Mouse (Mus musculus) neural tube, embryonic 15.5 days (tissue): Measurements from ENCODE around the gene Chadl. TPM values are rescaled to one million over a fixed set of nuclear protein-coding genes. Genes with fewer than 3 reads are reported as not detected.

Source experiments
- ATAC-seq: fragments of 200-750 bp; cut with Nextera tagmentation; 2 replicates; pipeline ENCODE4 v1.8.0; 2017; ENCODE audit warnings: mild to moderate bottlenecking, moderate TSS enrichment, moderate library complexity; ENCODE audit not compliant: low FRiP score
- H3K27ac ChIP-seq: fragments of 300-500 bp; sonication (generic); replicated peaks from 2 replicates; pipeline ENCODE4 v1.5.1; 2015; ENCODE audit warnings: mild to moderate bottlenecking, inconsistent platforms
- H3K27me3 ChIP-seq: fragments of 300-500 bp; sonication (generic); replicated peaks from 2 replicates; pipeline ENCODE4 v1.6.1; 2015; ENCODE audit warnings: inconsistent platforms
- H3K36me3 ChIP-seq: fragments of 300-500 bp; sonication (generic); 2 replicates; pipeline ENCODE4 v1.6.1; 2015; ENCODE audit warnings: inconsistent platforms
- H3K4me1 ChIP-seq: fragments of 300-500 bp; sonication (generic); 2 replicates; pipeline ENCODE4 v1.6.1; 2015; ENCODE audit warnings: inconsistent platforms
- H3K4me2 ChIP-seq: fragments of 300-500 bp; sonication (generic); 2 replicates; pipeline ENCODE4 v1.6.1; 2015; ENCODE audit warnings: inconsistent platforms, mild to moderate bottlenecking, moderate library complexity
- H3K4me3 ChIP-seq: fragments of 300-500 bp; sonication (generic); replicated peaks from 2 replicates; pipeline ENCODE4 v1.5.1; 2015; ENCODE audit warnings: mild to moderate bottlenecking, inconsistent platforms
- H3K9ac ChIP-seq: fragments of 300-500 bp; sonication (generic); replicated peaks from 2 replicates; pipeline ENCODE4 v1.6.1; 2015; ENCODE audit warnings: mild to moderate bottlenecking, inconsistent platforms
- H3K9me3 ChIP-seq: fragments of 300-500 bp; sonication (generic); replicated peaks from 2 replicates; pipeline ENCODE4 v1.6.1; 2016; ENCODE audit warnings: inconsistent platforms
- WGBS: fragments of 180-500 bp; shearing (Covaris S2); methylation state at CpG from one replicate; pipeline ENCODE4 v1.1.7; 2015; ENCODE audit warnings: mixed read lengths; 5-methylcytosine and 5-hydroxymethylcytosine counted together
- polyA plus RNA-seq: library from polyadenylated mRNA; unstranded; fragments of >200 nt; fragmentation: Nextera tagmentation; extraction: Ambion mirVana; gene quantifications from 2 replicates; pipeline ENCODE4 v1.2.1, GENCODE M21; 2015

Gene Chadl
- polyA plus RNA-seq, 1 experiment from 2014 or later: 34.9 TPM

- Histone ChIP-seq H3K27ac (no peak overlapping the region), H3K9me3 (no peaks in the 10 kb centered on the region), H3K4me1 (peaks cover 15% of the 10 kb centered on the region), H3K9ac (no peak overlapping the region), H3K4me3 (no peak overlapping the region), H3K36me3 (no peaks in the 10 kb centered on the region), H3K27me3 (no peaks in the 10 kb centered on the region), H3K4me2 (no peak overlapping the region)
- ATAC-seq: no peak
- 95% methylated on average over 2 of the region's 2 CpGs for WGBS
These were observed 35.4 kb downstream of the Chadl start for GRCm38 (mm10) chr15:81661701-81662100.

- Histone ChIP-seq H3K27me3 (no peaks in the 10 kb centered on the region), H3K9me3 (no peaks in the 10 kb centered on the region), H3K4me1 (no peaks in the 10 kb centered on the region), H3K27ac (no peak overlapping the region), H3K9ac (no peak overlapping the region), H3K4me2 (no peak overlapping the region), H3K36me3 (peaks cover 58% of the 10 kb centered on the region), H3K4me3 (no peak overlapping the region)
- WGBS: 85% methylated on average over 7 of the region's 7 CpGs
- ATAC-seq: no peak
These were observed 46.5 kb downstream of the Chadl start for GRCm38 (mm10) chr15:81650636-81651035.

GRCm38 (mm10) chr15:81649516-81650455, 47.3 kb downstream of the Chadl start:
- no peaks in the 10 kb centered on the region for H3K4me1 ChIP-seq
- peaks cover 66% of the 10 kb centered on the region for H3K36me3 ChIP-seq
- H3K27me3 ChIP-seq: no peaks in the 10 kb centered on the region
- H3K9ac ChIP-seq: no peak overlapping the region
- ATAC-seq: no peak
- no peak overlapping the region for H3K4me3 ChIP-seq
- WGBS: 92% methylated on average over 8 of the region's 8 CpGs
- H3K4me2 ChIP-seq: no peak overlapping the region
- no peaks in the 10 kb centered on the region for H3K9me3 ChIP-seq
- no peak overlapping the region for H3K27ac ChIP-seq

Other genes with a start within 250 kb of the Chadl start
- gene Rbx1, start 231.0 kb downstream of the Chadl start, polyA plus RNA-seq: 407 and 418 TPM in 2 replicates
- 20.0 and 23.6 TPM in 2 replicates for gene Ep300, start 111.9 kb downstream of the Chadl start, polyA plus RNA-seq
- gene L3mbtl2, start 33.4 kb downstream of the Chadl start, polyA plus RNA-seq: 28.0 and 28.8 TPM in 2 replicates
- 41.7 and 41.9 TPM in 2 replicates for gene Zc3h7b, start 47.8 kb upstream of the Chadl start, polyA plus RNA-seq
- gene Rangap1, start 48.2 kb upstream of the Chadl start, polyA plus RNA-seq: 127 and 128 TPM in 2 replicates
- gene Tef, start 105.1 kb upstream of the Chadl start, polyA plus RNA-seq: 20.5 and 21.0 TPM in 2 replicates
- 14.7 and 16.1 TPM in 2 replicates for gene Tob2, start 161.5 kb upstream of the Chadl start, polyA plus RNA-seq
- 111 and 122 TPM in 2 replicates for gene Phf5a, start 174.6 kb upstream of the Chadl start, polyA plus RNA-seq
- gene Aco2, start 175.0 kb upstream of the Chadl start, polyA plus RNA-seq: 295 and 298 TPM in 2 replicates
- 93.2 and 107 TPM in 2 replicates for gene Polr3h, start 229.0 kb upstream of the Chadl start, polyA plus RNA-seq
- 194 and 220 TPM in 2 replicates for gene Csdc2, start 239.5 kb upstream of the Chadl start, polyA plus RNA-seq